Mouse (Mus musculus): ENCODE measurements around the gene Rngtt. TPM values are rescaled to one million over a fixed set of nuclear protein-coding genes. Genes with fewer than 3 reads are reported as not detected.

Rngtt gene
- polyA plus RNA-seq, 1 experiment: not detected

GRCm38 (mm10) chr4:33514108-33515000 is 204.2 kb downstream of the Rngtt start:
- H3K27ac ChIP-seq (ENCODE audit: insufficient read depth, low read depth, low read length): no peak overlapping the region
- H3K4me3 ChIP-seq (ENCODE audit: insufficient read depth, low read depth, low read length): no peak overlapping the region
- H3K4me1 ChIP-seq (ENCODE audit: control insufficient read depth, insufficient read depth, low read length): peaks cover 2% of the 10 kb centered on the region; the same call in 1 of the 2 replicates
- no peak for TF ChIP-seq CTCF (IDR thresholded peaks at IDR 0.05; ENCODE audit: insufficient read depth, low read depth, low read length)
- no peak for TF ChIP-seq POLR2A (IDR thresholded peaks at IDR 0.05; ENCODE audit: insufficient read depth, low read depth, low read length)
- WGBS: 87% methylated on average over 10 of the region's 10 CpGs

GRCm38 (mm10) chr4:33520196-33520595 is 210.1 kb downstream of the Rngtt start:
- Histone ChIP-seq H3K4me1 (ENCODE audit: control insufficient read depth, insufficient read depth, low read length) (peaks cover 2% of the 10 kb centered on the region; the same call in 1 of the 2 replicates), H3K27ac (ENCODE audit: insufficient read depth, low read depth, low read length) (no peak overlapping the region), H3K4me3 (ENCODE audit: insufficient read depth, low read depth, low read length) (no peak overlapping the region)
- 93% methylated on average over 7 of the region's 7 CpGs for WGBS
- TF ChIP-seq POLR2A (IDR thresholded peaks at IDR 0.05; ENCODE audit: insufficient read depth, low read depth, low read length) (no peak), CTCF (IDR thresholded peaks at IDR 0.05; ENCODE audit: insufficient read depth, low read depth, low read length) (no peak)

- TF ChIP-seq POLR2A (IDR thresholded peaks at IDR 0.05; ENCODE audit: insufficient read depth, low read depth, low read length) (no peak), CTCF (IDR thresholded peaks at IDR 0.05; ENCODE audit: insufficient read depth, low read depth, low read length) (no peak)
- WGBS: 85% methylated on average over 10 of the region's 10 CpGs
- Histone ChIP-seq H3K4me1 (ENCODE audit: control insufficient read depth, insufficient read depth, low read length) (no peaks in the 10 kb centered on the region), H3K4me3 (ENCODE audit: insufficient read depth, low read depth, low read length) (no peak overlapping the region), H3K27ac (ENCODE audit: insufficient read depth, low read depth, low read length) (no peak overlapping the region)
Observed at GRCm38 (mm10) chr4:33520938-33521337, 210.8 kb downstream of the Rngtt start.

DNA sequence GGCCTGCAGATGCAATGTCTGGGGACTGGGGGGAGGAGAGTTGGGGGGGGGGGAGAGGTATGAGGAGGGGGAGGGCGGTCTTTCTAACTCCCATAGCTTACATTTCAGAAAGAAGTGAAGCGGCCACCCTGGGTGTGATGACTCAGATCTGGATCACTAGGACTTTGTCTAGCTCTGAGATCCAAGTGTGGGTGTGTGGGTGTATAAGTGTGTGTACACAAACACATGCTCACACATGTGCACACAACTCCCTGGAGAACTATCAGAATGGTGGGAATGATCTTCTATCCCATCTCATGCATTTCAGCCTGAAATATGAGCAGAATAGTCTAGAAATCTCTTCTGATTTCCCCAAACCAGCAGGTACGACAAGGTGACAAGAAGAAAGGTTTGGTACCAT is 213.7 kb downstream of the Rngtt start:
- WGBS: 75% methylated on average over 3 of the region's 3 CpGs
- Histone ChIP-seq H3K27ac (ENCODE audit: insufficient read depth, low read depth, low read length) (no peak overlapping the region), H3K4me3 (ENCODE audit: insufficient read depth, low read depth, low read length) (no peak overlapping the region), H3K4me1 (ENCODE audit: control insufficient read depth, insufficient read depth, low read length) (peaks cover 9% of the 10 kb centered on the region)
- TF ChIP-seq POLR2A (IDR thresholded peaks at IDR 0.05; ENCODE audit: insufficient read depth, low read depth, low read length) (no peak), CTCF (IDR thresholded peaks at IDR 0.05; ENCODE audit: insufficient read depth, low read depth, low read length) (no peak)

DNA sequence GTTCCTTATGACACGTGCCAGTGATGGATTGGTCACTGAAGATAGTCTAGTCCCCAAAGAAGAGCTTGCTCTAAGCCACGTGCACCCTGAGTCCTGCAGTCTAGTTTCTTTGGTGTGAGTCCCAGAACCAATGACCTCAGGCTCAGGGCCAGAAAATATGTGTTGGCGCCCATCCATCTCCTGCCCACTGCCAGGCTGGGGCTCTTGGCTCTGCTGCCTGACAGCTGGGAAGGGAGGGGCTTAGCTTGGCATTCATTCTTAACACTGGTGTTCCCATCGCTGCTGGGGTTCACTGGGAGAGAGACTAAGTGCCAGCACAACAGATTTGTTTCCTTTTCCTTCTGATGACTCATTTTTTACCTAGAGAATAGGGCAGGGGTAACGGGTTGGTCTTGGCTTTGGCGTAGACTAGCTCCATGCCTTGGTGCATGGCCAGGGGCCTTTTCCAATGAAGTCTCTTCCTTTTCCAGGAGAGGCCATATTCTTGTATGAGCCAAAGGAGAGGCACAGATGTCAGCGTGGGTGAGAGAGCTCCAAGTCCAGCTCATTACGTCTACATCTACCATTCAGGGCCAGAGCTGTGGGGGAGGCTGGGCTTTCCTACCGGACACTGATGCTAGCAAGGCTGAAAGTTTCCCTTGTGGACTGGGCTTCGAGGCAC is 214.5 kb downstream of the Rngtt start:
- 45% methylated on average over 10 of the region's 10 CpGs for WGBS
- Histone ChIP-seq H3K4me1 (ENCODE audit: control insufficient read depth, insufficient read depth, low read length) (peaks cover 9% of the 10 kb centered on the region), H3K27ac (ENCODE audit: insufficient read depth, low read depth, low read length) (no peak overlapping the region), H3K4me3 (ENCODE audit: insufficient read depth, low read depth, low read length) (no peak overlapping the region)
- TF ChIP-seq POLR2A (IDR thresholded peaks at IDR 0.05; ENCODE audit: insufficient read depth, low read depth, low read length) (no peak), CTCF (IDR thresholded peaks at IDR 0.05; ENCODE audit: insufficient read depth, low read depth, low read length) (no peak)

DNA sequence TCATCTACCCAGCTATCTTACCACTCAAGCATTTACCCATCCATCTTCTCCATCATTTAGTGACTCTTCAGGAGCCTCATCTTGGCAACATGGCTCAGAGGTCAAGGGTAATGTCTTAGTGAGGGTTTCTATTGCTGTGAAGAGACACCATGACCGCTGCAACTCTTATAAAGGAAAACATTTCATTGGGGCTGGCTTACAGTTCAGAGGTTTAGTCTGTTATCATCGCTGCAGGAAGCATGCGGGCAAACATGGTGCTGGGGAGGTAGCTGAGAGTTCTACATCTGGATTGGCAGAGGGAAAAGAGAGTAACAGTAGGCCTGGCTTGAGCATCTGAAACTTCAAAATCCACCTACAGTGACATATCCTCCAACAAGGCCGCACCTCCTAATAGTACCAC is 215.2 kb downstream of the Rngtt start:
- no peak overlapping the region for H3K4me3 ChIP-seq (ENCODE audit: insufficient read depth, low read depth, low read length)
- TF ChIP-seq CTCF (IDR thresholded peaks at IDR 0.05; ENCODE audit: insufficient read depth, low read depth, low read length) (no peak), POLR2A (IDR thresholded peaks at IDR 0.05; ENCODE audit: insufficient read depth, low read depth, low read length) (no peak)
- WGBS: 96% methylated on average over 4 of the region's 4 CpGs
- peaks cover 9% of the 10 kb centered on the region for H3K4me1 ChIP-seq (ENCODE audit: control insufficient read depth, insufficient read depth, low read length)
- H3K27ac ChIP-seq (ENCODE audit: insufficient read depth, low read depth, low read length): no peak overlapping the region

GRCm38 (mm10) chr4:33526092-33526491 is 216.0 kb downstream of the Rngtt start:
- WGBS: 38% methylated on average over 7 of the region's 7 CpGs
- TF ChIP-seq CTCF (IDR thresholded peaks at IDR 0.05; ENCODE audit: insufficient read depth, low read depth, low read length) (no peak), POLR2A (IDR thresholded peaks at IDR 0.05; ENCODE audit: insufficient read depth, low read depth, low read length) (no peak)
- no peak overlapping the region for H3K4me3 ChIP-seq (ENCODE audit: insufficient read depth, low read depth, low read length)
- H3K27ac ChIP-seq (ENCODE audit: insufficient read depth, low read depth, low read length): no peak overlapping the region
- peaks cover 9% of the 10 kb centered on the region for H3K4me1 ChIP-seq (ENCODE audit: control insufficient read depth, insufficient read depth, low read length)

DNA sequence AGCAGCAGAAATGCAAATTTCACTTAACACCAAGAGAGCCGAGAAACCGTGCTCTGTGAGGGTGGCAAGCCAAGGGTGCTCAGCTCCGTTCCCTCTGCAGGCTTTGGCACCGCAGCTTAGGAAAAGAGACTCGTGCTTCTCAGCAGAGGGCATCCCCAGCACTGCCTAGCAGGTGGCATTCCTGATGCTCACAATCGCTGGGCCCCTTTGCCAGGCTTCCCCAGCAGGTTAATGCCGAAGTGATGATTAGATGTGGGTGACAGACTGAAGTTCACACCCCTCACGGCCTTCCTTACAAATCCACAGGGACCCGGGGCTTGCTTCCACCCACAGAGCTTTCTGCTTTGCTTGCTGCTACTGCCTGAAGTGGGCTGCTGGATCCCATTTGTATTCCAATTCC is 216.6 kb downstream of the Rngtt start:
- Histone ChIP-seq H3K27ac (ENCODE audit: insufficient read depth, low read depth, low read length) (no peak overlapping the region), H3K4me3 (ENCODE audit: insufficient read depth, low read depth, low read length) (no peak overlapping the region), H3K4me1 (ENCODE audit: control insufficient read depth, insufficient read depth, low read length) (peaks cover 9% of the 10 kb centered on the region)
- WGBS: 23% methylated on average over 9 of the region's 9 CpGs
- TF ChIP-seq POLR2A (IDR thresholded peaks at IDR 0.05; ENCODE audit: insufficient read depth, low read depth, low read length): no peak
- TF ChIP-seq CTCF (IDR thresholded peaks at IDR 0.05; ENCODE audit: insufficient read depth, low read depth, low read length): no peak

DNA sequence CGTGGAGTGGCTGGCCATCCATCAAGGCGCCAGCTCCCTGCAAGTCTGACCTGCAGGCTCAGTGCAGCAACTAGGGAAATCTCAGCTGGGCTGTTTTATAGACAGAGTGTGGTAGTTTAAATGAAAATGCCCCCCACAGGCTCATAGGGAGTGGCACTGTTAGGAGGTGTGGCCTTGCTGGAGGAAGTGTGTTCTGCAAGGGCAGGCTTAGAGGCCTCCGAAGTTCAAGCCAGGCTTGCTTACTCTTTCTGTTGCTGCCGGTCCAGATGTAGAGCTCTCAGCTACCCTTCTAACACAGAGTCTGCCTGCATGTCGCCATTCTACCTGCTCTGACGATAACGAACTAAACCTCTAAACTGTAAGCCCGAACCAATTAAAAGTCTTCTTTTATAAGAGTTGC is 222.5 kb downstream of the Rngtt start:
- Histone ChIP-seq H3K4me1 (ENCODE audit: control insufficient read depth, insufficient read depth, low read length) (no peaks in the 10 kb centered on the region), H3K27ac (ENCODE audit: insufficient read depth, low read depth, low read length) (no peak overlapping the region), H3K4me3 (ENCODE audit: insufficient read depth, low read depth, low read length) (no peak overlapping the region)
- no peak for TF ChIP-seq CTCF (IDR thresholded peaks at IDR 0.05; ENCODE audit: insufficient read depth, low read depth, low read length)
- TF ChIP-seq POLR2A (IDR thresholded peaks at IDR 0.05; ENCODE audit: insufficient read depth, low read depth, low read length): no peak
- 81% methylated on average over 8 of the region's 8 CpGs for WGBS

Data from olfactory bulb, adult 2 months (tissue).